Mouse (Mus musculus): ENCODE measurements at regions not wholly inside any gene's neighbourhood (a gene's known extent, or its start where the extent isn't known, plus 50 kb on each side); places are given as distances from the start of the nearest gene placed in this dataset.

GRCm38 (mm10) chr3:78162601-78163000 lies 1123.7 kb downstream of the Rapgef2 start:
- H3K4me3 ChIP-seq (ENCODE audit: low read depth, low read length), result no peak overlapping the region
- WGBS, result 85% methylated on average over 4 of the region's 4 CpGs
- TF ChIP-seq CTCF (IDR thresholded peaks at IDR 0.05), result no peak
- H3K36me3 ChIP-seq (ENCODE audit: insufficient read depth, low read length), result no peaks in the 10 kb centered on the region
- ATAC-seq (ENCODE audit: low FRiP score), result no peak
- H3K9ac ChIP-seq (replicated peaks; ENCODE audit: low read length, poor library complexity, severe bottlenecking), result no peak overlapping the region
- H3K9me3 ChIP-seq (ENCODE audit: low read length), result no peaks in the 10 kb centered on the region
- no peaks in the 10 kb centered on the region for H3K27me3 ChIP-seq (ENCODE audit: insufficient read depth, low read length)
- no peak overlapping the region for H3K27ac ChIP-seq (ENCODE audit: low read depth, low read length)
- DNase-seq (ENCODE audit: low spot score), result no peak
- no peak overlapping the region for H3K4me2 ChIP-seq (ENCODE audit: low read depth, low read length, poor library complexity, severe bottlenecking)
- no peaks in the 10 kb centered on the region for H3K4me1 ChIP-seq (ENCODE audit: insufficient read depth, low read length)

DNA sequence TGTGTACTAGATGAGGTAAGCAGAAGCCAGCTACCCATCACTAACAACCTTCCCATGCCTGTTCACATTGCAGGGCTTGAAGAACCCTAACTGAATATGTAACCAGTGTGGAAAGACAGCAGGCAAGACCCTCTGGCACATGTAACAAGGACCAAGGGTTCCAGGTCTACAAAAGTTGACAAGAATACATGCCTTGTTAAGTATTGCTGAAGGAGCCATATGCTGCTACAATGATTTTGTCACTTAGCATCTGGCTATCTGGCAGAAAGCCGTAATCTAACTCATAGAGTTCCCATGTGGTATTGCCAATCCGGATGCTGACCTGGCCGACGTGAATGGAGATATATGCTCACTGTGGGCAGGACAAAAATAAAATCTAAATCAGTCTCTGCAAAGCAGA lies 1127.9 kb downstream of the Rapgef2 start:
- no peak for TF ChIP-seq CTCF (IDR thresholded peaks at IDR 0.05)
- Histone ChIP-seq H3K36me3 (ENCODE audit: insufficient read depth, low read length) (no peaks in the 10 kb centered on the region), H3K4me2 (ENCODE audit: low read depth, low read length, poor library complexity, severe bottlenecking) (no peak overlapping the region), H3K9ac (replicated peaks; ENCODE audit: low read length, poor library complexity, severe bottlenecking) (no peak overlapping the region), H3K4me1 (ENCODE audit: insufficient read depth, low read length) (no peaks in the 10 kb centered on the region), H3K27me3 (ENCODE audit: insufficient read depth, low read length) (no peaks in the 10 kb centered on the region), H3K27ac (ENCODE audit: low read depth, low read length) (no peak overlapping the region), H3K9me3 (ENCODE audit: low read length) (no peaks in the 10 kb centered on the region), H3K4me3 (ENCODE audit: low read depth, low read length) (no peak overlapping the region)
- ATAC-seq (ENCODE audit: low FRiP score) (no peak), DNase-seq (ENCODE audit: low spot score) (no peak)
- 91% methylated on average over 4 of the region's 4 CpGs for WGBS

All from midbrain, postnatal 0 days (tissue).